Mouse (Mus musculus) WW6 (cell line): ENCODE measurements around the gene Astl.
"Not testable (repeated sequence)": the region's sequence is repeated elsewhere in the genome, so short reads cannot be mapped to it uniquely, and the experiment has no call there.

Source experiments
- DNase-seq: peaks from one replicate; pipeline ENCODE4 v3.0.0-alpha.2; 2013; ENCODE audit warnings: low read depth, low spot score

Gene Astl

GRCm38 (mm10) chr2:127338416-127338815 is at the start of gene Astl:
TSS of gene Astl (plus strand) at chr2:127338639.
- DNase-seq = no peak

GRCm38 (mm10) chr2:127292250-127292649 is 46.2 kb upstream of the Astl start:
- no peak for DNase-seq

GRCm38 (mm10) chr2:127297001-127297805 is 41.2 kb upstream of the Astl start:
- DNase-seq = no peak

- no peak for DNase-seq
These were observed 40.4 kb upstream of the Astl start for GRCm38 (mm10) chr2:127298056-127298455.

GRCm38 (mm10) chr2:127300701-127301100 is 37.7 kb upstream of the Astl start:
- DNase-seq = no peak

- DNase-seq = no peak
These were observed 36.6 kb upstream of the Astl start for GRCm38 (mm10) chr2:127301883-127302282.

- not testable (repeated sequence) for DNase-seq
These were observed 34.2 kb upstream of the Astl start for GRCm38 (mm10) chr2:127304192-127304591.

GRCm38 (mm10) chr2:127304609-127305210 is 33.7 kb upstream of the Astl start:
- DNase-seq = no peak

- no peak for DNase-seq
These were observed 32.3 kb upstream of the Astl start for GRCm38 (mm10) chr2:127306123-127306522.

GRCm38 (mm10) chr2:127307179-127307578 is 31.3 kb upstream of the Astl start:
- peak; percentile 31 for DNase-seq

GRCm38 (mm10) chr2:127308660-127309059 is 29.8 kb upstream of the Astl start:
- DNase-seq = no peak

GRCm38 (mm10) chr2:127310246-127310645 is 28.2 kb upstream of the Astl start:
- DNase-seq = no peak

- no peak for DNase-seq
These were observed 27.8 kb upstream of the Astl start for GRCm38 (mm10) chr2:127310685-127311084.

GRCm38 (mm10) chr2:127311193-127311592 is 27.2 kb upstream of the Astl start:
- DNase-seq = no peak

GRCm38 (mm10) chr2:127312801-127313200 is 25.6 kb upstream of the Astl start:
- DNase-seq = no peak

- DNase-seq = no peak
These were observed 24.6 kb upstream of the Astl start for GRCm38 (mm10) chr2:127313878-127314277.

GRCm38 (mm10) chr2:127314467-127315154 is 23.8 kb upstream of the Astl start:
- DNase-seq = no peak

- no peak for DNase-seq
These were observed 23.3 kb upstream of the Astl start for GRCm38 (mm10) chr2:127315155-127315470.

GRCm38 (mm10) chr2:127316431-127316830 is 22.0 kb upstream of the Astl start:
- no peak for DNase-seq

GRCm38 (mm10) chr2:127318136-127318535 is 20.3 kb upstream of the Astl start:
- no peak for DNase-seq

GRCm38 (mm10) chr2:127319071-127319470 is 19.4 kb upstream of the Astl start:
- DNase-seq = no peak

GRCm38 (mm10) chr2:127322671-127323285 is 15.7 kb upstream of the Astl start:
- DNase-seq = no peak
